Mouse (Mus musculus) common myeloid progenitor, adult 5-6 weeks (primary cell): ENCODE results near the gene Gpc6. TPM values are rescaled to one million over a fixed set of nuclear protein-coding genes. Genes with fewer than 3 reads are reported as not detected.
A peak's percentile ranks its signal among the peaks of the same experiment; 100 is the strongest.

Experiments used
- ATAC-seq: replicated peaks from 2 replicates; pipeline ENCODE4 v1.8.0; 2016; ENCODE audit warnings: low read depth, mild to moderate bottlenecking, moderate TSS enrichment, inconsistent platforms; ENCODE audit not compliant: poor library complexity, severe bottlenecking
- total RNA-seq: library from RNA; stranded (forward); fragments of 200-1000, 187-1606 nt; gene quantifications from 2 replicates; pipeline ENCODE4 v1.2.3, GENCODE M21; 2017

Gene Gpc6
- total RNA-seq, 1 experiment from 2014 or later, result not detected

GRCm38 (mm10) chr14:117556715-117557320 is 631.7 kb downstream of the Gpc6 start:
- no peak for ATAC-seq

GRCm38 (mm10) chr14:117562146-117562545 is 637.0 kb downstream of the Gpc6 start:
- ATAC-seq, result no peak

- ATAC-seq, result no peak
Measured at GRCm38 (mm10) chr14:117569278-117569677, 644.2 kb downstream of the Gpc6 start.

GRCm38 (mm10) chr14:117572213-117572612 is 647.1 kb downstream of the Gpc6 start:
- ATAC-seq, result no peak

- ATAC-seq, result no peak
Measured at GRCm38 (mm10) chr14:117574216-117574615, 649.1 kb downstream of the Gpc6 start.

GRCm38 (mm10) chr14:117581740-117582139 is 656.6 kb downstream of the Gpc6 start:
- ATAC-seq, result no peak

GRCm38 (mm10) chr14:117599758-117600157 is 674.6 kb downstream of the Gpc6 start:
- ATAC-seq, result no peak

GRCm38 (mm10) chr14:117603837-117604236 is 678.7 kb downstream of the Gpc6 start:
- ATAC-seq, result no peak

- ATAC-seq, result no peak
Measured at GRCm38 (mm10) chr14:117605750-117606149, 680.6 kb downstream of the Gpc6 start.

GRCm38 (mm10) chr14:117611113-117611512 is 686.0 kb downstream of the Gpc6 start:
- ATAC-seq, result no peak

GRCm38 (mm10) chr14:117625100-117625710 is 700.1 kb downstream of the Gpc6 start:
- ATAC-seq, result peak; percentile 100

GRCm38 (mm10) chr14:117634238-117634940 is 709.3 kb downstream of the Gpc6 start:
- no peak for ATAC-seq

- no peak for ATAC-seq
Measured at GRCm38 (mm10) chr14:117641853-117642252, 716.7 kb downstream of the Gpc6 start.

- ATAC-seq, result no peak
Measured at GRCm38 (mm10) chr14:117643069-117643468, 718.0 kb downstream of the Gpc6 start.

GRCm38 (mm10) chr14:117648199-117648960 is 723.3 kb downstream of the Gpc6 start:
- ATAC-seq, result no peak

GRCm38 (mm10) chr14:117650141-117650540 is 725.0 kb downstream of the Gpc6 start:
- ATAC-seq, result no peak

GRCm38 (mm10) chr14:117651271-117651670 is 726.2 kb downstream of the Gpc6 start:
- ATAC-seq, result no peak

GRCm38 (mm10) chr14:117651938-117652337 is 726.8 kb downstream of the Gpc6 start:
- ATAC-seq, result no peak

- no peak for ATAC-seq
Measured at GRCm38 (mm10) chr14:117655382-117655781, 730.3 kb downstream of the Gpc6 start.

- ATAC-seq, result no peak
Measured at GRCm38 (mm10) chr14:117659198-117659761, 734.2 kb downstream of the Gpc6 start.
